Mouse (Mus musculus): ENCODE measurements around the gene Cmas. TPM values are rescaled to one million over a fixed set of nuclear protein-coding genes. Genes with fewer than 3 reads are reported as not detected.

Cmas gene
- total and polyA plus RNA-seq, 2 experiments from 2014 or later, result 59.1 to 171 TPM

GRCm38 (mm10) chr6:142738637-142739036 is 17.8 kb upstream of the Cmas start:
- Histone ChIP-seq H3K27me3 (ENCODE audit: insufficient read depth, low read length) (no peaks in the 10 kb centered on the region), H3K9ac (replicated peaks; ENCODE audit: low read length) (no peak overlapping the region), H3K4me3 (ENCODE audit: low read length) (no peak overlapping the region), H3K9me3 (ENCODE audit: low read length) (no peaks in the 10 kb centered on the region), H3K4me1 (ENCODE audit: insufficient read depth, low read length) (no peaks in the 10 kb centered on the region), H3K27ac (no peak overlapping the region), H3K4me2 (ENCODE audit: low read depth, low read length) (no peak overlapping the region), H3K36me3 (ENCODE audit: insufficient read depth, low read length) (no peaks in the 10 kb centered on the region)
- no peak for DNase-seq (ENCODE audit: low spot score)
- no peak for ATAC-seq
- WGBS, result 87% methylated on average over 6 of the region's 6 CpGs
- no peak for TF ChIP-seq CTCF (IDR thresholded peaks at IDR 0.05; ENCODE audit: low read depth)

GRCm38 (mm10) chr6:142741763-142742162 is 14.7 kb upstream of the Cmas start:
- no peak for DNase-seq (ENCODE audit: low spot score)
- TF ChIP-seq CTCF (IDR thresholded peaks at IDR 0.05; ENCODE audit: low read depth), result no peak
- H3K4me1 ChIP-seq (ENCODE audit: insufficient read depth, low read length), result no peaks in the 10 kb centered on the region
- no peaks in the 10 kb centered on the region for H3K9me3 ChIP-seq (ENCODE audit: low read length)
- no peaks in the 10 kb centered on the region for H3K36me3 ChIP-seq (ENCODE audit: insufficient read depth, low read length)
- H3K9ac ChIP-seq (replicated peaks; ENCODE audit: low read length), result no peak overlapping the region
- no peak for ATAC-seq
- no peaks in the 10 kb centered on the region for H3K27me3 ChIP-seq (ENCODE audit: insufficient read depth, low read length)
- WGBS, result 87% methylated on average over 6 of the region's 6 CpGs
- H3K27ac ChIP-seq, result no peak overlapping the region
- H3K4me3 ChIP-seq (ENCODE audit: low read length), result no peak overlapping the region
- H3K4me2 ChIP-seq (ENCODE audit: low read depth, low read length), result no peak overlapping the region

- no peaks in the 10 kb centered on the region for H3K36me3 ChIP-seq (ENCODE audit: insufficient read depth, low read length)
- no peaks in the 10 kb centered on the region for H3K4me1 ChIP-seq (ENCODE audit: insufficient read depth, low read length)
- H3K4me2 ChIP-seq (ENCODE audit: low read depth, low read length), result no peak overlapping the region
- no peaks in the 10 kb centered on the region for H3K27me3 ChIP-seq (ENCODE audit: insufficient read depth, low read length)
- H3K9me3 ChIP-seq (ENCODE audit: low read length), result no peaks in the 10 kb centered on the region
- no peak overlapping the region for H3K4me3 ChIP-seq (ENCODE audit: low read length)
- no peak overlapping the region for H3K27ac ChIP-seq
- no peak overlapping the region for H3K9ac ChIP-seq (replicated peaks; ENCODE audit: low read length)
- no peak for ATAC-seq
- TF ChIP-seq CTCF (IDR thresholded peaks at IDR 0.05; ENCODE audit: low read depth), result no peak
- WGBS, result 59% methylated on average over 4 of the region's 4 CpGs
- DNase-seq (ENCODE audit: low spot score), result no peak
Observed at GRCm38 (mm10) chr6:142743193-142743592, 13.3 kb upstream of the Cmas start.

GRCm38 (mm10) chr6:142745484-142745883 is 11.0 kb upstream of the Cmas start:
- no peak for TF ChIP-seq CTCF (IDR thresholded peaks at IDR 0.05; ENCODE audit: low read depth)
- DNase-seq (ENCODE audit: low spot score) (no peak), ATAC-seq (0 out of 2 replicates have a peak, but pooled peaks have one; percentile 35)
- no peaks in the 10 kb centered on the region for H3K9me3 ChIP-seq (ENCODE audit: low read length)
- H3K4me1 ChIP-seq (ENCODE audit: insufficient read depth, low read length), result no peaks in the 10 kb centered on the region
- no peaks in the 10 kb centered on the region for H3K27me3 ChIP-seq (ENCODE audit: insufficient read depth, low read length)
- no peak overlapping the region for H3K4me3 ChIP-seq (ENCODE audit: low read length)
- no peak overlapping the region for H3K27ac ChIP-seq
- H3K4me2 ChIP-seq (ENCODE audit: low read depth, low read length), result no peak overlapping the region
- no peaks in the 10 kb centered on the region for H3K36me3 ChIP-seq (ENCODE audit: insufficient read depth, low read length)
- H3K9ac ChIP-seq (replicated peaks; ENCODE audit: low read length), result no peak overlapping the region
- WGBS, result 93% methylated on average over 5 of the region's 5 CpGs

GRCm38 (mm10) chr6:142746765-142747164 is 9.7 kb upstream of the Cmas start:
- ATAC-seq, result no peak
- no peak for TF ChIP-seq CTCF (IDR thresholded peaks at IDR 0.05; ENCODE audit: low read depth)
- WGBS, result 81% methylated on average over 7 of the region's 7 CpGs

GRCm38 (mm10) chr6:142747165-142747564 is 9.3 kb upstream of the Cmas start:
- 78% methylated on average over 2 of the region's 2 CpGs for WGBS
- no peak for TF ChIP-seq CTCF (IDR thresholded peaks at IDR 0.05; ENCODE audit: low read depth)

More at GRCm38 (mm10) chr6:142746765-142747164, 9.7 kb upstream of the Cmas start:
- H3K4me2 ChIP-seq (ENCODE audit: low read depth, low read length), result no peak overlapping the region
- H3K4me1 ChIP-seq (ENCODE audit: insufficient read depth, low read length), result no peaks in the 10 kb centered on the region
- H3K9ac ChIP-seq (replicated peaks; ENCODE audit: low read length), result no peak overlapping the region
- H3K27ac ChIP-seq, result no peak overlapping the region
- no peaks in the 10 kb centered on the region for H3K9me3 ChIP-seq (ENCODE audit: low read length)
- no peaks in the 10 kb centered on the region for H3K27me3 ChIP-seq (ENCODE audit: insufficient read depth, low read length)
- DNase-seq (ENCODE audit: low spot score), result no peak
- no peak overlapping the region for H3K4me3 ChIP-seq (ENCODE audit: low read length)
- no peaks in the 10 kb centered on the region for H3K36me3 ChIP-seq (ENCODE audit: insufficient read depth, low read length)

GRCm38 (mm10) chr6:142748057-142748708 is 8.3 kb upstream of the Cmas start:
- H3K4me3 ChIP-seq (ENCODE audit: low read length), result no peak overlapping the region
- no peaks in the 10 kb centered on the region for H3K36me3 ChIP-seq (ENCODE audit: insufficient read depth, low read length)
- no peaks in the 10 kb centered on the region for H3K4me1 ChIP-seq (ENCODE audit: insufficient read depth, low read length)
- 69% methylated on average over 8 of the region's 8 CpGs for WGBS
- H3K9me3 ChIP-seq (ENCODE audit: low read length), result no peaks in the 10 kb centered on the region
- no peak for TF ChIP-seq CTCF (IDR thresholded peaks at IDR 0.05; ENCODE audit: low read depth)
- DNase-seq (ENCODE audit: low spot score) (peak; percentile 18), ATAC-seq (no peak)
- H3K27me3 ChIP-seq (ENCODE audit: insufficient read depth, low read length), result no peaks in the 10 kb centered on the region
- H3K27ac ChIP-seq, result no peak overlapping the region
- H3K9ac ChIP-seq (replicated peaks; ENCODE audit: low read length), result no peak overlapping the region
- H3K4me2 ChIP-seq (ENCODE audit: low read depth, low read length), result no peak overlapping the region

More at GRCm38 (mm10) chr6:142747165-142747564, 9.3 kb upstream of the Cmas start:
- no peak for ATAC-seq
- H3K9ac ChIP-seq (replicated peaks; ENCODE audit: low read length), result no peak overlapping the region
- H3K27me3 ChIP-seq (ENCODE audit: insufficient read depth, low read length), result no peaks in the 10 kb centered on the region
- no peaks in the 10 kb centered on the region for H3K36me3 ChIP-seq (ENCODE audit: insufficient read depth, low read length)
- no peak overlapping the region for H3K27ac ChIP-seq
- H3K4me2 ChIP-seq (ENCODE audit: low read depth, low read length), result no peak overlapping the region
- no peaks in the 10 kb centered on the region for H3K9me3 ChIP-seq (ENCODE audit: low read length)
- no peak overlapping the region for H3K4me3 ChIP-seq (ENCODE audit: low read length)
- no peak for DNase-seq (ENCODE audit: low spot score)
- H3K4me1 ChIP-seq (ENCODE audit: insufficient read depth, low read length), result no peaks in the 10 kb centered on the region

Measured in hindbrain, postnatal 0 days (tissue).